Mouse (Mus musculus): ENCODE measurements around the gene Cstf1.

The Cstf1 gene

DNA sequence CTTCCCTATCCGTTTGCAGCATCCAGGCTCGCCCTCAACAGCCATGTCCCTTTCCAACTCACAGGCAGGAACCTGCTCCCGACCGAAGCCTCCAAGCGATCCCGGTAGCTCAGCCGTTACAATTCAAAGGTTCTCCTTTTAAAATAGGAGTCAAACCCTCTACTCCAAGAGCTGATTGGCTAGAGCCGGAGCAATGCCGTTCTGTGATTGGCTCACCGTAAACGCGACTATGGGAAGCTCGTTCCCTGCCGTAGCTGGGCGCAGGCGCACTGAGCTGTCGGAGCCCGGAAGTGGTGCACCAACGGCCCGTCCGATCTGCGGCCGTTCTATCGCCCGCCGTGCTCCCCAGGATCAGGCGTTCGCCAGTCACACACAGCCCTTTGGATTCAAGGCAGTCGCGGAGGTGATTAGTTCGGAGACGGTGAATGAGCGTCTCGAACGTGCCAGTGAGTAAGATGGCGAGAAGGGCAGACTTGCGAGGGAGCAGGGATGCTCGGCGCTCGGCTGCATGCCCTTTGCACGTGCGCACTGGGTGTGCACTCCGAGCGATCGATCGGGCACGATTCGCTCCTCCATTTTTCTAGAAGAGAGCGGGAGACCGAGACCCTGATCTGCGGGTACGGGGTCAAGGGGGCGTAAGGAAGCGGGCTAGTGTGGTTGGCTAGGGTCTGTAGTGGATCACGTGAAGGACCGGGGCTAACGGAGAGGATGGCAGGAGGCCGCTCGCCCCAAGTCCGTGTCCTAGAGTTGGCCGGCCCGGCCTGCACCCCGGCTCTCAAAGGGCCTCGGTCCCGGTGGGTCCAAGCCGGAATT lies at the start of gene Cstf1, which contains the start of gene Aurka:
TSS of gene Cstf1 (plus strand) at position 271 of the 813 bp plus-strand sequence.
TSS of gene Aurka (minus strand) at position 125 of the 813 bp plus-strand sequence.
- peak; percentile 95 for DNase-seq (ENCODE audit: low read depth, low spot score)

DNA sequence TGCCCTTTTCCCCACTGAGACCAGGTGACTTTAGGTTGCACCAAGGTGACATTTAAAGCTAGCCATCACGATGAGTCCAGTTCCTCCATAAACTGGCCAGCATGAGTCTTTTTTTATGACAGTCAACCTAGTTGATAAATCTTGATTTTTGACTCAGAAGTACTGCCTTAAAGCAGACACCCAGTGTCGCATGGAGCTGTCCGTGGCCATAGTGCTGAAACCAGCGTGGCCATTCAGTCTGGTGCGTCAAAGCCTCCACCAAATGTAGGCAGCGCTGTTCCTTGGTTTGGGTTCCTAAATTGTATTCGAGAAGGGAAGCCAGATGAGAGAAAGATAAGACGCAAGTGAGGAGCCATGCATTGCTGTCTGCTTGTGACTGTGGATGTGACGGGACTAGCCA lies 49.6 kb upstream of the Cstf1 start:
- no peak for DNase-seq (ENCODE audit: low read depth, low spot score)

DNA sequence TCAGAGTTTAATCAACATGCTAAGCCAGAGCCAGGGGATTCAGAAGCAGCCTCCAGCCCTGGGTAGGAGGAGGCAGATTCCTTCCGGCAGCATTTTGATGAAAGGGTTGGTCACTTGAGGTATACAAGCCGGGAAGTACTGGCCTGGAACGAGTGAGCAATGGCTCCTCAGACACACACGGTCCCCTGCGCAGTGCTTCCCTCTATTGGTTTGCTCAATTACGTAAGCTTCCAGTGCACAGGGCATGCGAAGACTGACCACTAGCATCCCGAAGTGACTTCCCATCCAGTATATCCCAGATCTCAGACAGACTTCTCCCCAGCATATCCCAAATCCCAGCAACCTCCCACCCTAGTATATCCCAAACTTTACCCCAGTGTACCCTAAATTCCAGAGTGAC lies 42.2 kb upstream of the Cstf1 start:
- DNase-seq (ENCODE audit: low read depth, low spot score): no peak

DNA sequence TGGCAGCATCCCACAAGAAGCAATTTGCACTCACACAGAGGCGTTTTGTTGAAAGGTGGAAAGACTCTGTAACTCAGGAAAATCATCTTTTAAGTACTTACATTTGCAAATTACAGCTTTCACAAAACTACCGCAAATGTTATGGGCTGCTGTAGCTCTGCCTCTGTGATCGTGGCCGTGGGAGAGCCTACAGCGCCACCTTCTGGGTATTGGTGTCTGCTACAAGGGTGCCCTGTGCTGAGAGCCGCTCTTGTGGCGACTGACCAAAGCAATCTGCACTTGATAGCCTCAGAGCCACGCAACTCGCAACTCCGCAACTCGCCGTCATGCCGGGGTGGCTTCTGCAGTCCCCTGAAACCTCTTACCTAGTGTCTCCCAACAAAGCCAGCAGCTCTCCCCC lies 41.3 kb upstream of the Cstf1 start:
- no peak for DNase-seq (ENCODE audit: low read depth, low spot score)

DNA sequence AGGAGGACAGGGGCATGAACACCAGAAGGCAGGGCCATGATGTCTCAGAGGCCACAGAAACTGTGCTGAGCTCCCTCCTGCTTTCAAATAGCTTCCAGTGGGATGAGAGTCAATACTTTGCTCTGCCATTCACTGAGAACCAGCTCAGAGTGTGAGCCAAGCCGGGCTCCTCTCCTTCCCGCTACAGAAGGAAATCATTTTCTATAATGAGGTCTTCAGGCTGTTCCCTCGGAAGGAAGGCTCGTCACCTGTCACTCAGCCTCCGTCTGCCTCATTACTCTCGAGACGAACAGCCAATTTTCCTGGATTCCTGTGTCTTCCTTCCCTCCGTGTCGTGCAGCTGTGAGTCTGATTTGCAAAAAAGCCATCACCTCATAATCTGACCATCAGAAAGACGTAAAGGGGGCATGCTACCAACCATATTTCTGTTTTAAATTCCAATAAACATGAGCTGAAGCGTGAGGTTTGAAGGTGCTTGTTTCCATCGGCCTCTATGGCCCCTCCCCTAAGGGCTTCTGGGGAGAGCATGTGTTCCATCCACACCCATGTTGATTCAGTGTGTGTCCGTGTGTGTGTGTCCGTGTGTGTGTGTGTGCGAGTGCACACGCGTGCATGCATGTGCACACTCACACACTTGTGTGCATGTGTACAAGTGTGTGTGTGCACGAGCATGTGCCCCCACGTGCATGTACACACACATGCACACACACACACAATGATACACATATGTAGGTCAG lies 32.1 kb upstream of the Cstf1 start:
- DNase-seq (ENCODE audit: low read depth, low spot score): no peak

DNA sequence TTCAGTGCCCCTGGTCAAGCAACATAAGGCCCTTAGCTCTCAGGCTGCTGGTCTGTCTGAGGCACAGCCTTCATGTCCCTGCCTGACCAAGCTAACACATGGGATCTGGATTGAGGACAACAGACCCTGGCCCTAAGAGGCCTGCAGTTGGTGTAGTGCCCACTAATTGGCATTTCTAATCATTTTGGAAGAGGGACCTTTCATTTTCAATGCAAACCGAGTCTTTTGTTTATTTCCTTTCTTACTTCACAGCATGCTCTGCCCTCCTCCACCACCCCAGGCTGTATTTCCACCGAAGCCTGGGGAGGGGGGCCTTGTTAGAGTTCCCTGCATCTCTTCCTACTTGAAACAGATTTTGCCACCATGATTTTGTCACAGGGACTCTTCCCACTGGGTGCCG lies 29.5 kb upstream of the Cstf1 start:
- no peak for DNase-seq (ENCODE audit: low read depth, low spot score)

DNA sequence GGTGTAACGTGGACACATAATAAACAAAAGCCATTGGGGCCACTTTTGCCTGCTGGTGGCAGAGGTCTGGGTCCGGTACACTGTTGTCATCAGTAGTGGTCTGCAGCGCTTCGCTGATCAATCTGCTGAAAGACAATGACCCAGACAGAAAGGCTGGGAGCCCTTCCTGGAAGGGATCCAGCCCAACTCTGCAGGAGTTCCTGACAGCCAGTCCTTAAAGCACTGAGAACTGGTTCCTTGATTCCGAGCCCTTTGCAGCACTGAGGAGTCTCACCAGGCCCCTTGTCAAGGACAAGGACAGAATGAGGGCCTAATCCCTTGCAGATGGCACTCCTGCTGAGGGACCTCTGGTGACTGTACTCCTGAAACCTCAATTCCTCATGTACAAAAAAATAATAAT lies 28.9 kb upstream of the Cstf1 start:
- no peak for DNase-seq (ENCODE audit: low read depth, low spot score)

DNA sequence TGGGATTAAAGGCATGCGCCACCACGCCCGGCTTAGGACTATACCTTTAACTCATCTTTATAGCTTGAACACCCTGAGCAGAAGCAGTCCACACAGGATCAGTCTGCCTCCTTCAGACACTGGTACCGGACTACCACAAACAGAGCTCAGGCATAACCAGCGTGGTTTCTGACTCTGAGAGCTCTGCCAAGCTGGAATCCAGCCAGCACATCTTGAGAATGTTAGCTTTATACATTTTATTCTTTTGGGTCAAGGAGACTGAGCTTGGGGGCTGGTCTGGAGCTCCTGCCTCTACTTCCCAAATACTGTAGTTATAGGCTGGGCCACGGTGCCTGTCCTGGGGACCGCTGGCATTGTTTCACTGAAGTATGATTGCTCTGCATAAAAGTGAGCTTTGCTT lies 26.7 kb upstream of the Cstf1 start:
- no peak for DNase-seq (ENCODE audit: low read depth, low spot score)

DNA sequence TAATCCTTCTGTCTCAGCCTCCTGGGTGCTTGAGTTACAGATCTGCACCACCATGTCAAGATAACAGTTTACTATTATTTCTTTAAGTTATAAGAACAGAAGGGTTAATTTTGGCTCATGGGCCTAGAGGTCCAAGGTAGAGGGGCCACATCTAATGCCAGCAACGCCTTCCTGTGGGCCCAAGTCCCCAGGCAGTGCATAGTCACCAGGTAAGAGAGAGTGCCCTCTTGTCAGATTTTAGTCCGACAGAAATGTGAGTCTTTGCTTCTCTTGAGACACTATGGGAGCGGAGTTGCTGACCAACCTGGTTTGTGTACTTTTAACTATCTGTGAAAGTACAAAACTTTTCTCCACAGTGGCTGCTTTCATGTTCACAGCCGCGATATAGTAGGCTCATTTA lies 25.8 kb upstream of the Cstf1 start:
- DNase-seq (ENCODE audit: low read depth, low spot score): no peak

DNA sequence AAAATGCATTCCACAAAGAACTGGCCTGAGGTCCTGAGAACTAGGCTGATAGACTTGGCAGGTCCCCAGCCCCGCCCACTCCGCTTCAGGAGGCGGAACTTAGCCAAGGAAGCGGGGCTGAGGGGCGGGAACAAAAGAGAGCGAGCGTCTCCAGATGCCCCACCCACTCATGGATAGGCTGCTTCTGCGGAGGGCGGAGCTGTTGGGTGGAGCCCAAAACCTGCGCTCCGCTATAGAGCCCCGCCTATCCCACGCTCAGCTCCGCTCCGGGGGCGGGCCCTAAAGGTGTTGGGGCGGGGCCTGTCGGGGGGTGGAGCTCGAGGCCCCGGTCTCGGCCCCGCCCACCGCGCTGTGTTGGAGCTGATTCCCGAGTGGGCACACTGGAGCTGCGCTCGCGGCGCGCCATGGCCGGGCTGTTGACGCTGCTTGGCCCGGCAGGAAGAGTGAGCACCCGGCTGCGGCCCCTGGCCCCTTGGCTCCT lies 25.2 kb upstream of the Cstf1 start, which contains the start of gene Fam210b:
TSS of gene Fam210b (plus strand) at position 308 of the 481 bp plus-strand sequence.
- peak; percentile 98 for DNase-seq (ENCODE audit: low read depth, low spot score)

DNA sequence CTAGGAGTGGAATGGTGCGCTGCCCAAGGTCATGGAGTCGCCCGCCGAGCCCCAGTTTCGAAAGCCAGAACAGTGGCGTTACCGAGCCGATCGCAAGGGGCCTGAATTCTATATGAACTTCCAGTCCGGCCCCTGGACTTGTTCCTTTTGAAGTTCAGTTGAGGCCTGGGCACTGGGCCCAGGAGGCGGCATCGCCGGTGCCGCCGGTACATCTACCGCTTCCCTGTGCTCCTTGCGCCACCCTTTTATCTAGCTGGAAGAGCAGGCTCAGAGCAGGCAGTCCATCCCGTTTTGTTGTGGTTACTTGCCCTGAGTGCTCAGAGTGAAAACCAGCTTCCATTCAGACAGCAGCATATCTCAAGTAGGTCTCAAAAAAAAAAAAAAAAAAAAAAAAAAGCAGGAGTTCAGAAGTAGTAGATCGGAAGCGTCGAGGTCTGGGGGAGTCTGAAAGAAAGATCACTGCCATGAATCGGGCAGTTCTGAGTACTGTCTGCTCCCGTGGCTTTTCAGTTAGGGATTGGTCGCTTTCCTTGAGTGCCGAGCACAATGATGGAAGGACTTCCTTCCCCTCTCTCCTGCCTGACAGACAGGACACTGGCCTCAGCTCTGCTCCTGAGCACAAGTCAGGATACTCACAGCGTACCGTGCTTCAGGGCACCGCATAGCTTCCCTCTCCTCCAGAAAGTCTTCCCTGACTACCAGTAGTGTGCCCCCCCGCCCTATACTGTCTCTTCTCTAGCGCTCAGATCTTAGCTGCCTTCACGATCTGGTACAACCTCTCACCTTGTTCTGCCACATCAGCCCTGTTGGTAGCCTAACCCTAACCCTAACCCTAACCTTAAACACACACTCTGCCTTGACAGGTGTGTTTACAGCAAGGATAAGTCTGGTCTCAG lies 24.2 kb upstream of the Cstf1 start:
- DNase-seq (ENCODE audit: low read depth, low spot score): peak; percentile 39

DNA sequence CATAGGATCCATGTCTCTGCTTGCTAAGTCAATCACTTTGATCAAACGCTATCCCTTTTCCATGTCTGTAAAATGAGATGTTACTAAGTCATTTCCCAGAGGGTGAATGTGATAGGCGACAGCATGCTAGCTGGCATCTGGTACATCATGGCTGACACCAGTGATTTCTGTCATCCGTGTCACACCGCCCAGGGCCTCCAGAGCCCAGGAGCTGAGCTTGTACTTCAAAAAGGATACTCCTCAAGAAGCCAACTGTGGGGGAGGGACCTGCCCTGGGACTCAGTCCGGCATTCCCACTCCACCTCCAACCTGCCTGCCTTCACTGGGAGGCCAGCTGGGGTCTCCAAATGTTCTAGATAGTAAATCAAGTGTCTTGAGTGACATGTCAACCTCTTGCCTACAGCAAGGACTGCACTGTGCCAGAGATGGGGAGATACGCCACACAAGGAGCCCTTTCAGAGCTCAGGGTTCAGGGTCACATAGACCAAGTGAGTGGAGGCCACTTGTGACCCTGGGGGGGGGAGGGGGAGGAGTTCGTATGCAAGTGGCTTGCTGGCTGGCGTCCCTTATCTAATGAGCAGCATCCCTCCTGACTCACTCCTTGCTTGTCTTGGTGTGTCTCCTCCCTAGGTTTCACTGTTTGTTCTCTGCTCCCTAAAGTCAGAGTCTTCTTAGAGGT lies 23.4 kb upstream of the Cstf1 start:
- no peak for DNase-seq (ENCODE audit: low read depth, low spot score)

DNA sequence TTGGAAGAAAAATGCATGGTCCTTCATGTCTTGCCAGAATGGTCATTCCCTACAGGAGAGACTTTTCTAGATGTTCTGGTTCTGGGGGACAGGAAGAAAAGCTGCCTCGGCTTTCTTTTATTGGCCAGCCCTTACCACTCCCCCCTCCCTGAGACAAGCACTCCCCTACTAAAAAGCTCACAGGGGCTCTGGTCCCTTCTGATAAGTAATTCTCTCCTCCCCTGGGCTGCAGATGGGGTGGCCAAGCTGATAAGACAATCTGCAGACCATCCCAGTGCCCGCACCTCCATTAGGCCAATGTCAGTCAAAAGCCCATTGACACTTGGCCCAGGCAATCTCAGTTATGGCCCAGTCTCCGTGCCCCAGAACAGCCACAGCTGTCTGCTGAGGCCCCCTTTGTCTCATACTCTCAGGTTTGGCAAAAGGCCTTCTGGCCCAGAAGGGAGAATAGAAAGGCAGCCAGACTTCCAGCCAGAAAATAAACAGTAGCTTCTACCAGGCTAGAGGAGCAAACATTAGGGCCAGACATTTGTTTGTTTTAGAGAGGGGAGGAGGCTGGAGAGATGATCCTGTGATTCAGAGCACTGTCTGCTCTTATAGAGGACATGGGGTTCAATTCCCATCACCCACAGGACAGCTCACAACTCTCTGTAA lies 22.1 kb upstream of the Cstf1 start:
- no peak for DNase-seq (ENCODE audit: low read depth, low spot score)

DNA sequence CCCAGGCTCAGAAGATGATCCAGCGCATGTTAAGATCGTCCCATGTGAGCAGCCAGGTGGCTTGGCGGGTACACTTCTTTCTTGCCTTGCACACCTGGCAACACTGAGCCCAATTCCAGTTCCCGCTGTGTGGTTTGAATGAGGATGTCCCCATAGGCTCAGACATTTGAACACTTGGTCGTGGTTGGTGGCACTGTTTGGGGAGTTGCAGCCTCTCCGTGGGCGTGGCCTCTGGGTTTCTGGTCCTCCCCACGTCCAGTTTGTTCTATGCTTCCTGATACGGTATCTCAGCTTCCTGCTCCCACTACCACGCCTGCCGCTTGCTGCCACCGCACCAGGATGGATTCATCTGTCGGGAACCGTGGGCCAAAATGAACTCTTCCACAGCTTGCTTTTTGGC lies 20.7 kb upstream of the Cstf1 start:
- DNase-seq (ENCODE audit: low read depth, low spot score): no peak

DNA sequence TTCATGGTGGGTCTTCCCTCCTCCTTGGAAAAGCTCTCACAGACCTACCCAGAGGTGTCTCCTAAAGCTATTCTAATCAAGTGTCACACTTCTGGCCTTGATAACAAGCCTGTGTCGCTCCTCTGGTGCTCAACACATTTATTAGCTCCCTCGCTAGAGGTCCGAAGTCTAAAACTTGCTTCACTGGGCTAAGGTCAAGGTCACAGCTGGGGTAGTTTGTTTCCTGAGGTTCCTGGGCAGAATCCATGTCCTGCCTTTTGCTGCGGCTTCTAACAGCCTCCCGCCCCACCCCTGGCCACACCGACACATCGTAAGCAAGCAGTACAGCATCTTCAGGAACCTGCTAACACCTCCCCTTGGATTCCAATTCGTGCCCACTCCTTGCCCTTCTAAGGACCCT lies 19.7 kb upstream of the Cstf1 start:
- no peak for DNase-seq (ENCODE audit: low read depth, low spot score)

DNA sequence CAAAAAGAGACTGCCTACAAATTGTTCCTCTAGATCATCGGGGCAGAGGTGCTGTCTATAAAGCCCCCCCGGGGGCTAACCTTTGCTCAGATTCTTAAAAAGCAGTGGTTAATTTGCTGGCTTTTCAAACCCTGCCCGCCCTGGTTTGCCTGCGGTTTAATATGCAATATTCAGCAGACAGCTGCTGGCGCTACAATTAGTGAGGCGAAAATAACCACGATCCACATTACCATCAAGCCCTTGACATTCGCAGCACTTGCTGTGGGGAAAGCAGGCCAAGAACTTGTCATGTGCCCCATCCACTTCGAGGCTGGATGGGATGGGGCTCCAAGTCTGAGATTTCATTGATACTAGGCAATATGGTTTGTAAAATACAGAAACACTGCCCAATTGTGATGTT lies 17.3 kb upstream of the Cstf1 start:
- no peak for DNase-seq (ENCODE audit: low read depth, low spot score)

DNA sequence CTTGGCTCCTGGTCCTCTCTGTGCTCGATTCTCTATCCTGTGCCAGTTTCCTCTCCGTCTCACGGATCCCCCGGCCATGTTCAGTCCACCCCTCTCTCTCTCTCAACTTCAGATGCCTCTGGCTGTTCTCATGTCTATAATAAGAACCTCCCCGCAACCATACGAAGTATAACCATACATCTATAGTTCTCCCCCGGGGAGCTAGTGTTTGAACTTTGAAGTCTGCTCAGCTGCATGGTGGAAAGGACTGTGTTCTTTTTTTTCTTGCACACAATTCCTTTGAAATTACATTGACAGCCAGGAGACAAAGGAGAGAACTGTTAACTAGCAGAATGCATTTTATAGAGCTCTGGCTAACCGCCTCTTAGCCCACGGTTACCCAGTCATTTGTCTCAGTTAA lies 15.7 kb upstream of the Cstf1 start:
- no peak for DNase-seq (ENCODE audit: low read depth, low spot score)

DNA sequence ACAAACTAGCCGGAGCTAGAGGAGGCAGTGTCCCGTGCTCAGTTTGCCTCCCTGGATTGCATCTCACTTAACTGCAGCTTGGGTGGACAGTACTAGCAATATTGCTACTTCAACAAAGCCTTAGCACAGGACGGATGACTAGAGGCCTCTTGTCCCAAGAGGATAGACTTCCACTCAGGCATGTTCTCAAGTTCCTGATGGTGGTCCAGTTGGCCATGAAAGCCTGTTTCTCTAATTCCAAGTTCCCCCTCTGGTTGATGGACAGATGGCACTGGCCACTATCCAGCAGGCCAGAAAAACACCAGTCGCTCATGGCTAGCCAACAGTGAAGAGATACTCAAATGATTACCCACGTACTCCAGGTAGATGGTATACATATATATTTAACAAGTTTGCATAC lies 14.6 kb upstream of the Cstf1 start:
- DNase-seq (ENCODE audit: low read depth, low spot score): no peak

DNA sequence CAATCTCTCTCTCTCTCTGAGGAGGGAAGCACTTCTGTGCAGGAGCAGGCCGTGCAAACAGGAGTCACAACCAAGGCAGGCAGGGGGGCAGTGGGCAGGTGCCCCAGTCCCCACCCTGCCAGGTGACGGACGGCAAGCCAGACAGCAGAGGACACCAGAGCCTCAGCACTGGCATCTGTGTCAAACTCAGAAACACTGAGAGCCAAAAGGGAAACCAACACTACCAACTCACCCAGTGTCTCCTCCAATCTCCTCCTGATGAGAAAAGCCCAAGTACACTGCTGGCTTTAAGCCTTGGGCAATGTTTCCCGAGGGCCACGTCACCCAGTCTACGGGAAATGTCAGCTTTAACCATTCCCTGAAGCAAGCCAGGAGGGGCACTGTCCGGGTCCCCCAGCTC lies 7.3 kb upstream of the Cstf1 start:
- no peak for DNase-seq (ENCODE audit: low read depth, low spot score)

DNA sequence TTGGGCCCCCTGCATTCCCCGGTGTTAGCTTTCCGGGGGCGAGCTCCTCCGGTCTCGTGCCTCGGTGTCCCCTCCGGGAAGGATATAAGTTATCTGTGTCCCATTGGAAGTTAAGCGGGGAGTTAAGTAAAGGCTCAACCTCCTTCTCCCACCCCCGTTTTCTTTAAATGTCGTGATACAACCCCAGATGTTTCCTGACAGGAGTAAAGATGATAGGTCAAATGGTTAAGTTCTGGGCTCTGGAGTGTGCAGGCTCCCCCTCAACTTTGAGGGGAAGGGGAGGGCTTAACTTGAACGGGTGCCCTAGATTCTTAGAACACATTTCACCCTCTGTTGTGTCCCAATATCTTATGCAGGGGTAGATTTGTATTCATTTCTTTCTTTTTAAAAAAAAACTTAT lies 777 bp downstream of the Cstf1 start:
- no peak for DNase-seq (ENCODE audit: low read depth, low spot score)

DNA sequence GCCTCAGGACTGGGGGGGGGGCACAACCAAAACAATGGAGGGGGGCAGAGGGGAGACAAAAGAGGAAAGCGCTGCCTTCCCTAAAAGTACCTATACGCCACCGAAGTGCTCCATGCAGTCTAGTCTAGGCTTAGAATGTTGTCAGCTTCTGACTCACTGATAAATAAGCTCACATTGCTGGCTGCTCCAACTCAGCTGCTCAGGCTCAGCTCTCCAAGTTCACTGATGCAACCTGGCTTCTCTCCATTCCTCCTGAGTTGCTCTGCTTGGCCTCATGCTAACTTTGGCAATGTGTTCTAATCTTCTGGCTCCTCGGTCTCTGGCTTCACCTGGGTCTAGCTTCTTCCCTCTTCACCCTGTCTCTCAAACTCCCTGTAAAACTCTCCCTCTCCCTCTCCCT lies 6.1 kb downstream of the Cstf1 start:
- no peak for DNase-seq (ENCODE audit: low read depth, low spot score)

Data from CD4-positive helper T cell, adult 2 months (primary cell).